Mouse (Mus musculus): ENCODE measurements around the gene Dhdds.

The Dhdds gene

DNA sequence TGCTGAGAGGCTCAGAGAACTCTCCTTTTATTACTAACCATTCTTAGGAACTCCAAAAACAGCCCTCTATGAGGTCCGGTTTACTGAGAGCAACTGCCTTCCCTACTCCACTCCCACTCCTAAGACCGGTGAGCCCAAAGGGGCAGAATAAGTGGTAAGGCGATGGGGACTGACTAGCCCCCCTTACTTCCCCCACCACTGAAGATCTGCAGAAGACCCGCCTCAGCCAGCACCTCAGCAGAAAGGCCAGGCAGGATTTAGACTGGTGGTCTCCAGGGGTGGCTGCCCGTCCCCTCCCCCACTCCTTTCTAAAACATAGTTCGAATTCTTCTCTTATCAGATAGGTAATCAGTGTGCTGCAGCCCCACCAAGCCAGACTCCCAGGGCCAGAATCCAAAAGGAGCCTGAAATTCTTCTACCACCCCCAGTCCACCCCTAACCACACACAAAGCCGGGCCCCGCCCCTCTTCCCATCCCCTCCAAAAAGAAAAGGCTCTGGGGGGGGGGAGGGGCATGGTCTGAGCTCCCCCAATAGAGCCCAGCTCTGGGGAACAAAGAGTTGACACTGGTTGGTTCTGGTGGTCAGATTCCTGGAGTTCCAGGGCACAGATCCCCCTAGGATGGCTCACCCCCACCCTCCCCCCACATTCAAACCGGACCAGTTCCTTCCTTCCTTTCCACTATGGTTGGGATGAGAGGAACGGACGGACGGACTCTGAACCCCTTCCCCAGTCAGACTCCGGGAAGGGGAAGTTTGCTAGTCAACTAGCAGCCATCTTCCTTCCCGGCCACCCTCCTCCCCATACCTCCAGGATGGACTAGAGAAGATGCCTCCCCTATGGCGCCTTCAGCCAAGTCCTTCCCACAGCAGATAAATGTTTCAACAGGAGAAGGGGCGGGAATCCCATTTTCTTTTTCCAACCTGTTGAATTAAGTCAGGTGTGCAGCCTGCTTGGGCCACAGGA lies 11.0 kb upstream of the Dhdds start:
- Histone ChIP-seq H3K4me1 (replicated peaks; ENCODE audit: low read depth, low read length) (peaks cover 85% of the 10 kb centered on the region), H3K4me3 (replicated peaks; ENCODE audit: low read length) (peak overlapping the region; percentile 71), H3K36me3 (ENCODE audit: insufficient read depth, low read length) (peaks cover 67% of the 10 kb centered on the region), H3K9me3 (ENCODE audit: low read length) (no peaks in the 10 kb centered on the region), H3K27me3 (ENCODE audit: insufficient read depth, low read length) (no peaks in the 10 kb centered on the region)
- TF ChIP-seq POU5F1 (IDR thresholded peaks at IDR 0.05; ENCODE audit: borderline replicate concordance, low read length) (no peak), CTCF (conservative IDR thresholded peaks at IDR 0.05; ENCODE audit: low read length) (no peak), NANOG (IDR thresholded peaks at IDR 0.05; ENCODE audit: borderline replicate concordance, low read length) (no peak)

DNA sequence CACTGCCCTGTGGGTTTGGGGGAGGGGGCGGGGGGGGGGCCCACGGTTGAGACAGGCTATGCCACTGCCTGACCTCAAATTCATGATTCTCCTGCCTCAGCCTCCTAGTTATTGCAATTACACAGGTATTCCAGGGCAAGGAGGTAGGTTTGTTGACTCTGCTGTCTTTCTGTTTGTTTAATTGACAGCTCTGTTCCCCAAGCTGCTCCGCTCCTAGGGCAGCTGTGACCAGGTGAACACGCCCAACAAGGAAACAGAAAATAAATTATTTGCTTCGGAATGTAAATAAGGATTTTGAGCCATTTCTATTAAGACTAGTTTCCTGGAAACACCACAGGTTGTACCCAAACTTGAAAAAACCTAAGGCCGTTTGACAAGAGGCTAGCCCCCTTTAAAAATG lies 9.0 kb upstream of the Dhdds start:
- no peak for TF ChIP-seq NANOG (IDR thresholded peaks at IDR 0.05; ENCODE audit: borderline replicate concordance, low read length)
- TF ChIP-seq CTCF (conservative IDR thresholded peaks at IDR 0.05; ENCODE audit: low read length): no peak
- TF ChIP-seq POU5F1 (IDR thresholded peaks at IDR 0.05; ENCODE audit: borderline replicate concordance, low read length): no peak
- Histone ChIP-seq H3K9me3 (ENCODE audit: low read length) (no peaks in the 10 kb centered on the region), H3K4me3 (replicated peaks; ENCODE audit: low read length) (peak overlapping the region; percentile 71; the same call in 1 of the 2 replicates), H3K36me3 (ENCODE audit: insufficient read depth, low read length) (peaks cover 68% of the 10 kb centered on the region), H3K27me3 (ENCODE audit: insufficient read depth, low read length) (no peaks in the 10 kb centered on the region), H3K4me1 (replicated peaks; ENCODE audit: low read depth, low read length) (peaks cover 83% of the 10 kb centered on the region)

DNA sequence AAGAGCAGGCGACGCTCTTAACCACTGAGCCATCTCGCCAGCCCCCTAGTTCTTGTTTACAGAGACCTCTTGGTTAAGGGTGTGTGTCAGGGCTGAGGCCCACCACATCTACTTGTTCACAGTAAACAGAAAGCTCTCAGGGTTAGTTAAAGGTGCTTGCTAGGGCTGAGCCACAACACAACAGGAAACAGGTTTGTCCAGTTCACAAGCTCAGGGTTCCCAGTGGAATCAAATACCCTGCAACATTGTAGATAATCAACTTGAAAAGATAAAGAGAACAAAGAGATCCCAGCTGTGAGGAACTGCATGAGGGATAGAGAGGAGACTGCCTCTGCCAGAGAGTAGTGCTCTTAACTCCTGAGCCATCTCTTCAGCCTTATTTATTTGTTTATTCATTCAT lies 6.1 kb upstream of the Dhdds start:
- TF ChIP-seq CTCF (conservative IDR thresholded peaks at IDR 0.05; ENCODE audit: low read length) (no peak), NANOG (IDR thresholded peaks at IDR 0.05; ENCODE audit: borderline replicate concordance, low read length) (no peak), POU5F1 (IDR thresholded peaks at IDR 0.05; ENCODE audit: borderline replicate concordance, low read length) (no peak)
- H3K36me3 ChIP-seq (ENCODE audit: insufficient read depth, low read length): peaks cover 72% of the 10 kb centered on the region
- no peaks in the 10 kb centered on the region for H3K9me3 ChIP-seq (ENCODE audit: low read length)
- peaks cover 78% of the 10 kb centered on the region for H3K4me1 ChIP-seq (replicated peaks; ENCODE audit: low read depth, low read length)
- no peaks in the 10 kb centered on the region for H3K27me3 ChIP-seq (ENCODE audit: insufficient read depth, low read length)
- H3K4me3 ChIP-seq (replicated peaks; ENCODE audit: low read length): no peak overlapping the region

DNA sequence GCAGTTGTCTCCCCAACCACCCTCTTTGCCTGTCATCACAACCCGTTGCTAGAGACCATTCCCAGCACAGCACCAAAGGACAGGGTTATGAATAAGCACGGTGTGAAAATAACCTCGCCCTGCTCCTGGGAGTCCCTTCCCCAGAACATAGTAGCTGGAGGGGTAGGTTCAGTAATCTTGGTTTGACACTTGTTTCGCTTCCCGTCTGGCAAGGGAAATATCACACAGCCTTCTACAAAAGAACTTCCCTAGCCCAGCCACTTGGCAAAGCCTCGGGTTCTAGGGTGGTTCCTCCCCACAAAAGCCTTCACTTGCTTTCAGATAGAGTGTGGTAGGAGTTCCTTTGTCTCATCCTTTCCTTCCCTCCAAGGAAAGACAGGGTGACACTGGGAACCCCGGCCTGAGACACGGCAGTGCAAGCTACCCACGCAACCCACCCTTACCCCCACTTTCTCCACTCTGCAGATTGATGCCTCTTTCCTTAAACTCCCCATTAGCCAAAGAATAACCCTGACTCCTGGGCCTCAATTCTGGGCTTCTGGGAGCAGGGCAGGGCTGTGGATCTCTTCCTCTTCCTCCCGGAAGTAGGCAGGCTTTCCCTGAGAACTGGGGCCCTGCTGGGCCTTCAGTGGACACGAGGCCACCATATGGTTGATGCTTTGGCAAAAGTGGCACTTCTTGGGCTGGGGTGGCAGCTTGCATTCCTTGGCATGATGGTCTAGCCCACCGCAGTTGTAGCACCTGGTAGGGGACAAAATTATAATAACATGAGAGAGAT lies 5.1 kb upstream of the Dhdds start:
- Histone ChIP-seq H3K4me3 (replicated peaks; ENCODE audit: low read length) (no peak overlapping the region), H3K4me1 (replicated peaks; ENCODE audit: low read depth, low read length) (peaks cover 76% of the 10 kb centered on the region), H3K36me3 (ENCODE audit: insufficient read depth, low read length) (peaks cover 72% of the 10 kb centered on the region), H3K9me3 (ENCODE audit: low read length) (no peaks in the 10 kb centered on the region), H3K27me3 (ENCODE audit: insufficient read depth, low read length) (no peaks in the 10 kb centered on the region)
- TF ChIP-seq CTCF (conservative IDR thresholded peaks at IDR 0.05; ENCODE audit: low read length) (no peak), NANOG (IDR thresholded peaks at IDR 0.05; ENCODE audit: borderline replicate concordance, low read length) (no peak), POU5F1 (IDR thresholded peaks at IDR 0.05; ENCODE audit: borderline replicate concordance, low read length) (no peak)

DNA sequence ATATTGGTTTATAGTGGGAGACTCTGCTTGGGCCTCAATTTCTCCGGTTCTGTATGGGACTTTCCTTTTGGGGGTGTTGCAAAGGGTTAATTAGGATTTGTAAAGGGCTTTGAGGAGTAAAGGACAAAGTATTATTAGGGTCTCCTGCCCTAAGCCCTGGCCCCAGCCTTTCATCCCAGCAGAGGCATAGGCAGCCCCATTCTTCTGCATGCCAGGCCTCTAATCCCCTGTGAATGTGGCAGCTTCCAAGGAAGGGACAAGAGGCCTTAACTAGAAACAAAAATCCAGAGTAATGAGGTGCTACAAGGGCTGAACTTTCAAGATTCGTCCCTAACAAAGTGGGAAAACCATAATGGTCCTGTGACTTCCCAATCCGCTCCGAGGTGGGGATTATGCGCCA lies 2.2 kb upstream of the Dhdds start:
- Histone ChIP-seq H3K4me3 (replicated peaks; ENCODE audit: low read length) (no peak overlapping the region), H3K4me1 (replicated peaks; ENCODE audit: low read depth, low read length) (peaks cover 60% of the 10 kb centered on the region), H3K9me3 (ENCODE audit: low read length) (no peaks in the 10 kb centered on the region), H3K36me3 (ENCODE audit: insufficient read depth, low read length) (peaks cover 61% of the 10 kb centered on the region), H3K27me3 (ENCODE audit: insufficient read depth, low read length) (no peaks in the 10 kb centered on the region)
- TF ChIP-seq POU5F1 (IDR thresholded peaks at IDR 0.05; ENCODE audit: borderline replicate concordance, low read length): no peak
- no peak for TF ChIP-seq CTCF (conservative IDR thresholded peaks at IDR 0.05; ENCODE audit: low read length)
- TF ChIP-seq NANOG (IDR thresholded peaks at IDR 0.05; ENCODE audit: borderline replicate concordance, low read length): no peak

DNA sequence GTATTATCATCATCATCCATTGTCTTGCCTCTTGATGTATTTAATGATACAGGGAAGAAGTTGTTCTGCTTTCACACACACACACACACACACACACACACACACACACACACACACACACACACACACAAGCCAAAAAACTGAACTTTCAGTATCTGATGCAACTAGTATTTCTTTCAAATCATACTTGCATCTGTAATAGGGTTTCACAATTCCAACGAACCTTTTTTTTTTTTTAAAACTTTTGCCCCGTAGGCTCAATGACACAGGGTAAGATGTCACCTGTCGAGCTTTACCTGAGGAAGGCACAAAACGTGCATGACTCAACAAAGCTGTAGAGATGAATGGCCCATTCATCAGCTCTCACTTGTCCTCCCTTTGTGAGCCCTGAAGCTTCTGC lies 1.5 kb upstream of the Dhdds start:
- Histone ChIP-seq H3K36me3 (ENCODE audit: insufficient read depth, low read length) (peaks cover 58% of the 10 kb centered on the region), H3K4me1 (replicated peaks; ENCODE audit: low read depth, low read length) (peaks cover 54% of the 10 kb centered on the region), H3K9me3 (ENCODE audit: low read length) (no peaks in the 10 kb centered on the region), H3K4me3 (replicated peaks; ENCODE audit: low read length) (no peak overlapping the region), H3K27me3 (ENCODE audit: insufficient read depth, low read length) (no peaks in the 10 kb centered on the region)
- TF ChIP-seq NANOG (IDR thresholded peaks at IDR 0.05; ENCODE audit: borderline replicate concordance, low read length) (no peak), POU5F1 (IDR thresholded peaks at IDR 0.05; ENCODE audit: borderline replicate concordance, low read length) (no peak), CTCF (conservative IDR thresholded peaks at IDR 0.05; ENCODE audit: low read length) (no peak)

DNA sequence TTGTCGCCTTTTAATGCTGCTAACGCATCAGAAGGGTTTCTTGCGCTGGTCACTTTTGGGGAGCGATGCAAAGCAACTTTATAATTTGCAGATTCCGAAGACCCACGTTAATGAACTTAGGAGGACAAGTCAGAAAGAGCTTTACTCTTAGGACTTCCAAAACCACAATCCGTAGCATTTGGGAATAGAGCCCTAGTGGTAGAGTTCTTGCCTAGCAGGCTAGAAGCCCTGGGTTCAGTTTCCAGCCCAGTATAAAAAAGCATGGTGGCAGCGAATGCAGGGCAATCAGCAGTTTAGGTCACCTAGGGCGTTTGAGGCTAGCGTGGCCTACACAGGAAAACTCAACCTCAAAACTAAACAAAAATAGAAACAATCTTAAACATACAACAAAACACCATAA lies 992 bp upstream of the Dhdds start:
- Histone ChIP-seq H3K36me3 (ENCODE audit: insufficient read depth, low read length) (peaks cover 60% of the 10 kb centered on the region), H3K4me3 (replicated peaks; ENCODE audit: low read length) (no peak overlapping the region), H3K4me1 (replicated peaks; ENCODE audit: low read depth, low read length) (peaks cover 52% of the 10 kb centered on the region), H3K9me3 (ENCODE audit: low read length) (no peaks in the 10 kb centered on the region), H3K27me3 (ENCODE audit: insufficient read depth, low read length) (no peaks in the 10 kb centered on the region)
- TF ChIP-seq POU5F1 (IDR thresholded peaks at IDR 0.05; ENCODE audit: borderline replicate concordance, low read length) (no peak), NANOG (IDR thresholded peaks at IDR 0.05; ENCODE audit: borderline replicate concordance, low read length) (no peak), CTCF (conservative IDR thresholded peaks at IDR 0.05; ENCODE audit: low read length) (0 out of 2 replicates have a peak, but pooled peaks have one; percentile 9)

DNA sequence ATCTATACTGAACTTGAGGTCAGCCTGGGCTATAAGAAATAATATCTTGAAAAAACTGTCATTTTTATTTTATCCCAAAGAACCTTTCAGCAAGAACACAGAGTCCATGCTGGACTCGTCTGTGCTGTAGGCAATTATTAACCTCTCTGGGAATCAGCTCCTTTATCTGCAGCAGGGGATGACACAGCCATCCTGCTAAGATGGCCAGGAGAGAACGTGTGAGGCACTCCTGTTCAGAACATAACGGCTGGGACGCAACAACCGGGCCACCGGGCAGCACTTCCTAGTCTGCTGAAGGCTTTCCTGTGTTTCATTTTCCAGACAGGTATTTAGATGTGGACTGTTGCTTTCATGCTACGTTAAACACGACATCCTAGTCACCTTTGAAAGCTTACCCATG lies 6.0 kb downstream of the Dhdds start:
- H3K36me3 ChIP-seq (ENCODE audit: insufficient read depth, low read length): peaks cover 86% of the 10 kb centered on the region
- H3K9me3 ChIP-seq (ENCODE audit: low read length): no peaks in the 10 kb centered on the region
- no peaks in the 10 kb centered on the region for H3K27me3 ChIP-seq (ENCODE audit: insufficient read depth, low read length)
- TF ChIP-seq NANOG (IDR thresholded peaks at IDR 0.05; ENCODE audit: borderline replicate concordance, low read length) (no peak), CTCF (conservative IDR thresholded peaks at IDR 0.05; ENCODE audit: low read length) (no peak), POU5F1 (IDR thresholded peaks at IDR 0.05; ENCODE audit: borderline replicate concordance, low read length) (no peak)
- H3K4me3 ChIP-seq (replicated peaks; ENCODE audit: low read length): no peak overlapping the region
- H3K4me1 ChIP-seq (replicated peaks; ENCODE audit: low read depth, low read length): peaks cover 8% of the 10 kb centered on the region

Measured in E14TG2a.4 (cell line).